Mouse (Mus musculus) heart, adult 18-20 months (tissue): ENCODE measurements around the gene Zfp12. TPM values are rescaled to one million over a fixed set of nuclear protein-coding genes. Genes with fewer than 3 reads are reported as not detected.
"Not testable (repeated sequence)": the region's sequence is repeated elsewhere in the genome, so short reads cannot be mapped to it uniquely, and the experiment has no call there.

Experiments used
- DNase-seq, 2 experiments: peaks; one replicate each; pipeline ENCODE4 v3.0.0; 2021 to 2022; ENCODE audit warnings: mixed read lengths in 1 of 2
- long read RNA-seq, 2 experiments: library from polyadenylated mRNA; stranded (forward); transcript quantifications; one replicate each; pipeline ENCODE4 v2.0.0; 2021
- total RNA-seq, 2 experiments: library from RNA; stranded (reverse); gene quantifications; 2 replicates each; pipeline ENCODE4 v1.2.3; 2021

The Zfp12 gene
- total RNA-seq, result 1 to 10 TPM; 8.3 to 9.6 TPM
- long read RNA-seq, experiment 1, full-length matches to known transcripts, result 3 of 4 reads
- long read RNA-seq, experiment 1, partial matches to known transcripts, result 0 of 4 reads
- long read RNA-seq, experiment 1, other reads (novel, unspliced or antisense), result 1 of 4 reads
- long read RNA-seq, experiment 2, result 0 reads

GRCm38 (mm10) chr5:143235028-143235693 lies at the start of gene Zfp12:
Gene Zfp12 (plus strand): TSS chr5:143235163.
- DNase-seq, result peak; percentile 93 to 97

GRCm38 (mm10) chr5:143188014-143188413 lies 46.9 kb upstream of the Zfp12 start:
- not testable (repeated sequence) for DNase-seq

GRCm38 (mm10) chr5:143192806-143193205 lies 42.2 kb upstream of the Zfp12 start:
- no peak for DNase-seq

GRCm38 (mm10) chr5:143194747-143195146 lies 40.2 kb upstream of the Zfp12 start:
- DNase-seq, result not testable (repeated sequence)

GRCm38 (mm10) chr5:143195166-143195565 lies 39.8 kb upstream of the Zfp12 start:
- no peak for DNase-seq

GRCm38 (mm10) chr5:143196506-143196905 lies 38.5 kb upstream of the Zfp12 start:
- no peak for DNase-seq

GRCm38 (mm10) chr5:143205015-143205414 lies 29.9 kb upstream of the Zfp12 start:
- no peak for DNase-seq

GRCm38 (mm10) chr5:143213832-143214231 lies 21.1 kb upstream of the Zfp12 start:
- no peak for DNase-seq

GRCm38 (mm10) chr5:143220996-143221395 lies 14.0 kb upstream of the Zfp12 start:
- DNase-seq, result no peak

- DNase-seq, result no peak
These were observed 12.7 kb upstream of the Zfp12 start for GRCm38 (mm10) chr5:143222287-143222686.

- DNase-seq, result no peak
These were observed 8.2 kb upstream of the Zfp12 start, which contains the start of gene Spdye4a for GRCm38 (mm10) chr5:143226790-143227189. Gene Spdye4a (minus strand): TSS chr5:143226890.

GRCm38 (mm10) chr5:143236036-143236435 lies 1.1 kb downstream of the Zfp12 start:
- no peak for DNase-seq

- no peak for DNase-seq
These were observed 10.0 kb downstream of the Zfp12 start for GRCm38 (mm10) chr5:143244926-143245325.

GRCm38 (mm10) chr5:143252039-143252438 lies 17.1 kb downstream of the Zfp12 start:
- DNase-seq, result no peak

GRCm38 (mm10) chr5:143252791-143253185 lies 17.8 kb downstream of the Zfp12 start:
- no peak for DNase-seq

GRCm38 (mm10) chr5:143253186-143253880 lies 18.4 kb downstream of the Zfp12 start:
- no peak for DNase-seq

- no peak for DNase-seq
These were observed 19.0 kb downstream of the Zfp12 start for GRCm38 (mm10) chr5:143253881-143254486.

- no peak for DNase-seq
These were observed 19.6 kb downstream of the Zfp12 start for GRCm38 (mm10) chr5:143254487-143255130.

- DNase-seq, result no peak
These were observed 20.2 kb downstream of the Zfp12 start for GRCm38 (mm10) chr5:143255131-143255519.

- no peak for DNase-seq
These were observed 20.8 kb downstream of the Zfp12 start for GRCm38 (mm10) chr5:143255802-143256201.

- DNase-seq, result no peak
These were observed 26.7 kb downstream of the Zfp12 start for GRCm38 (mm10) chr5:143261636-143262035.

GRCm38 (mm10) chr5:143264689-143265088 lies 29.7 kb downstream of the Zfp12 start:
- DNase-seq, result no peak
